Mouse (Mus musculus) liver, embryonic 16.5 days (tissue): ENCODE results near the gene Olfr186. TPM values are rescaled to one million over a fixed set of nuclear protein-coding genes. Genes with fewer than 3 reads are reported as not detected.
"Not testable (repeated sequence)": the region's sequence is repeated elsewhere in the genome, so short reads cannot be mapped to it uniquely, and the experiment has no call there.

Experiments used
- ATAC-seq: fragments of 200-750 bp; cut with Nextera tagmentation; 2 replicates; pipeline ENCODE4 v1.8.0; 2017; ENCODE audit warnings: low read depth, mild to moderate bottlenecking, moderate number of reproducible peaks, moderate library complexity
- H3K27ac ChIP-seq: fragments of 300-500 bp; sonication (generic); 2 replicates; pipeline ENCODE4 v1.5.1; 2014; ENCODE audit warnings: mild to moderate bottlenecking, low read length
- H3K27me3 ChIP-seq: fragments of 300-500 bp; sonication (generic); 2 replicates; pipeline ENCODE4 v1.6.1; 2014; ENCODE audit warnings: low read depth, low read length, mixed read lengths; ENCODE audit not compliant: control insufficient read depth, insufficient read depth
- H3K36me3 ChIP-seq: fragments of 300-500 bp; sonication (generic); 2 replicates; pipeline ENCODE4 v1.6.1; 2014; ENCODE audit warnings: mild to moderate bottlenecking; ENCODE audit not compliant: control insufficient read depth, insufficient read depth
- H3K4me1 ChIP-seq: fragments of 300-500 bp; sonication (generic); 2 replicates; pipeline ENCODE4 v1.6.1; 2014; ENCODE audit warnings: low read depth, low read length, mixed read lengths; ENCODE audit not compliant: control insufficient read depth
- H3K4me2 ChIP-seq: fragments of 300-500 bp; sonication (generic); 2 replicates; pipeline ENCODE4 v1.6.1; 2014; ENCODE audit warnings: low read depth, low read length, mixed read lengths
- H3K4me3 ChIP-seq: fragments of 300-500 bp; sonication (generic); 2 replicates; pipeline ENCODE4 v1.5.1; 2014; ENCODE audit warnings: low read depth, mild to moderate bottlenecking, low read length
- H3K9ac ChIP-seq: fragments of 300-500 bp; sonication (generic); 2 replicates; pipeline ENCODE4 v1.6.1; 2014; ENCODE audit warnings: low read depth, low read length
- H3K9me3 ChIP-seq: fragments of 300-500 bp; sonication (generic); replicated peaks from 2 replicates; pipeline ENCODE4 v1.6.1; 2016; ENCODE audit warnings: low read length; ENCODE audit not compliant: control insufficient read depth
- WGBS: fragments of 180-500 bp; shearing (Covaris S2); extraction: QIAGEN DNeasy Blood & Tissue Kit; methylation state at CpG from one replicate; pipeline ENCODE4 v1.1.7; 2014; ENCODE audit not compliant: insufficient replicate concordance; 5-methylcytosine and 5-hydroxymethylcytosine counted together
- polyA plus RNA-seq: library from polyadenylated mRNA; unstranded; fragments of >200 nt; fragmentation: Nextera tagmentation; extraction: Ambion mirVana; gene quantifications from 2 replicates; pipeline ENCODE4 v1.2.1, GENCODE M21; 2015

Olfr186 gene
- polyA plus RNA-seq: not detected in 2 replicates

DNA sequence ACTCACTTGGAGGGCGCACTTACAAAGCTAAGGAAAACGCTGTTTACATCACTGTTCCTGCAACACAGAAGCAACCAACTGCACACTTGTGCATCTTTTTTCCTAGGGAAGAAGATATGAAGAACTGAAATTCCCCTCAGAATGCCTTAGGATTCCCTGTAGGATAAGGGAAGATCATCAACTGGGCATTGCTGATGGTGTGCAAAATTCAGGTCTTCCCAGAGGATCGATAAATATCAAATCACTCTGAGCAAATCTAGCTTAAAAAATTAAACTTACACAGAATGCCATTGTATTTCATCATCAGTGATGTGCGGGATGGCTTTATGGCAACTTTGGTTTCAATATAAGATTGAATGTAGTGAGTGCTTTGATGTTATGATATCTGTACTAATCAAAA lies at the start of gene Olfr186:
Gene Olfr186, minus strand, starts transcription at position 101 of the 400 bp plus-strand sequence.
- no peaks in the 10 kb centered on the region for H3K4me1 ChIP-seq
- H3K9me3 ChIP-seq: no peaks in the 10 kb centered on the region
- H3K9ac ChIP-seq: no peak within 1 kb of the TSS
- 66% methylated on average over 4 of the region's 4 CpGs for WGBS
- no peak within 1 kb of the TSS for H3K4me3 ChIP-seq
- no peaks in the 10 kb centered on the region for H3K27me3 ChIP-seq
- no peaks in the 10 kb centered on the region for H3K36me3 ChIP-seq
- no peak within 1 kb of the TSS for H3K4me2 ChIP-seq
- ATAC-seq: no peak
- no peak within 1 kb of the TSS for H3K27ac ChIP-seq

DNA sequence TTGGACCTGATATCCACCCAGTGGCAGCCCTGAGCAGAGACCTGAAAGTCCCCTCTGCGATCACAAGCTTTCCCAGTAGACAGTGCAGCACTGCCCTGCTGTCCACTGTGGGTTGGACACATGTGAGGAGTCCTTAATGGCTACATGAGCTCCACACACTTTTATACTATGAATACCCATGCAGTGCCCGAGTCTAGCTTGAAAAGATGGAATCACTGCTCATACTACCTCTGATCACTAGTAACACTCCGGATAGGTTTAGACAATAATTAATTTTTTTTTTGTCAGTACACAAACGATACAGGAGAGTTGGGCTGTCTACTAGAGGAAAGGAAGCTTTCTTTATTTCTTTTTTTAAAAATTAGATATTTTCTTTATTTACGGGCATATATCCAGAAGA lies 47.8 kb upstream of the Olfr186 start, which contains the start of gene Olfr190:
Gene Olfr190, minus strand, starts transcription at position 101 of the 400 bp plus-strand sequence.
- Histone ChIP-seq H3K9me3 (no peaks in the 10 kb centered on the region), H3K9ac (no peak within 1 kb of the TSS), H3K4me3 (no peak within 1 kb of the TSS), H3K27me3 (no peaks in the 10 kb centered on the region), H3K36me3 (no peaks in the 10 kb centered on the region), H3K27ac (no peak within 1 kb of the TSS), H3K4me1 (no peaks in the 10 kb centered on the region), H3K4me2 (no peak within 1 kb of the TSS)
- ATAC-seq: no peak
- 65% methylated on average over 5 of the region's 5 CpGs for WGBS

DNA sequence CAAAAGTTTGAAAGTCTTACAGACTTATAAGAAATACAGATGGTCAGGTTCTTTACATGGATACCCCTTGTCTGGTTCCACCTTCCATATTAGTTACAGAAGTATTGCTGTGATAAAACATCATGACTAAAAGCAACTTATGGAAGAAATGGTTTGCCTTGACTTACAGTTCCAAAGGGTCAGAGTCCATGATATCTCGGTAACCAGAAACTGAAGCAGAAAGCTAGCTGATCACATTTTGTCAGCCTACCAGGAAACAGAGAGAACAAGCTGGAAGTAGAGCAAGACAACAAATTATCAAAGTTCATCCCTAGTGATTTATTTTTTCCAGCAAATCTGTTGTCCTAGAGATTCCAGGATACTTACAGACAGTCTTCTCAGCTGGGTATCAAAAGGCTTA lies 43.4 kb upstream of the Olfr186 start:
- 58% methylated on average over 1 of the region's 1 CpGs for WGBS
- Histone ChIP-seq H3K4me3 (no peak overlapping the region), H3K9ac (no peak overlapping the region), H3K36me3 (no peaks in the 10 kb centered on the region), H3K9me3 (no peaks in the 10 kb centered on the region), H3K4me2 (no peak overlapping the region), H3K27me3 (no peaks in the 10 kb centered on the region), H3K4me1 (no peaks in the 10 kb centered on the region), H3K27ac (no peak overlapping the region)
- ATAC-seq: no peak

DNA sequence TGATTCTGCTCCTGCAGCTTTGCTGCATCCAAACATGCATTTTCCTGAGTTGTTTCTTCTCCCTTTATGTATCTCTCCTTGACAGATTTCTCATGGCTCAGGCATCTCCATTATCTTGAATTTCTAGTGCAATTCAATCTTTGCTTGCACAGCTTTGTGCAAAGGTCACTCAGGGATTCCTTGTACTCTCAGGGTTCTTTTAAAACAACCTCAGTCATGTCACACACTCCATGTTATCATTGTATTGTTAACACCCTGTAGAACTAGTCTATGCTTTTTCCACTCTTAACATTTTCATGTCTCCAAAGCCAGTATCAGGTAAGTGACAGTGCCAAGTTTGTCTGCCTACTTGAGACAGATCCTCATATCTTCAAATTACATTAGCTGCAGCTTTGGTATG lies 41.7 kb upstream of the Olfr186 start:
- Histone ChIP-seq H3K4me3 (no peak overlapping the region), H3K4me2 (no peak overlapping the region), H3K36me3 (no peaks in the 10 kb centered on the region), H3K4me1 (no peaks in the 10 kb centered on the region), H3K27me3 (no peaks in the 10 kb centered on the region), H3K9ac (no peak overlapping the region), H3K27ac (no peak overlapping the region), H3K9me3 (no peaks in the 10 kb centered on the region)
- no peak for ATAC-seq

GRCm38 (mm10) chr16:59062411-59062810 lies 32.3 kb upstream of the Olfr186 start:
- WGBS: 31% methylated on average over 3 of the region's 3 CpGs
- H3K4me2 ChIP-seq, H3K27me3 ChIP-seq, H3K9ac ChIP-seq, H3K4me1 ChIP-seq, H3K4me3 ChIP-seq, H3K27ac ChIP-seq, H3K9me3 ChIP-seq, ATAC-seq, H3K36me3 ChIP-seq: not testable (repeated sequence)

DNA sequence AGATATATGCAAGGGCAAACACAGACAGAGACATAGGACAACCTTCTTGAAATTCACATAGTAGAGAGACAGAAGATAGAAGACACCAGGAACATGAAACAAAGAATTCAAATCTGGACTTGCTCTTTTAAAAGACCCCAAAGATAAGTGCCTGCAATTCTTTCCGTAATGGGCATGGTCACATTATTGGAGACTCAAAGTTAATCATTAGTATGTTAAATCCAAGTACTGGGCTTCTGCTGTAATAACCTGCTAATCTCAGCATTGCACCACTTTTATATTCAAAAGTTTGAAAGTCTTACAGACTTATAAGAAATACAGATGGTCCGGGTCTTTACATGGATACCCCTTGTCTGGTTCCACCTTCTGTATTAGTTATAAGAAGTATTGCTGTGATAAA lies 19.2 kb upstream of the Olfr186 start:
- not testable (repeated sequence) for H3K4me2 ChIP-seq, H3K27ac ChIP-seq, H3K9ac ChIP-seq, H3K9me3 ChIP-seq, H3K4me3 ChIP-seq, H3K27me3 ChIP-seq, H3K4me1 ChIP-seq, ATAC-seq, H3K36me3 ChIP-seq
- 69% methylated on average over 2 of the region's 2 CpGs for WGBS

GRCm38 (mm10) chr16:59048860-59049259 lies 18.8 kb upstream of the Olfr186 start:
- no peak for ATAC-seq
- Histone ChIP-seq H3K4me1 (no peaks in the 10 kb centered on the region), H3K9me3 (no peaks in the 10 kb centered on the region), H3K9ac (no peak overlapping the region), H3K4me2 (no peak overlapping the region), H3K4me3 (no peak overlapping the region), H3K36me3 (no peaks in the 10 kb centered on the region), H3K27ac (no peak overlapping the region), H3K27me3 (no peaks in the 10 kb centered on the region)
- WGBS: 48% methylated on average over 1 of the region's 1 CpGs

- H3K36me3 ChIP-seq: no peaks in the 10 kb centered on the region
- 50% methylated on average over 4 of the region's 4 CpGs for whole genome bisulfite sequencing
- H3K4me2 ChIP-seq: no peak overlapping the region
- no peaks in the 10 kb centered on the region for H3K27me3 ChIP-seq
- H3K9ac ChIP-seq: no peak overlapping the region
- H3K27ac ChIP-seq: no peak overlapping the region
- no peaks in the 10 kb centered on the region for H3K4me1 ChIP-seq
- no peak for ATAC-seq
- no peaks in the 10 kb centered on the region for H3K9me3 ChIP-seq
- H3K4me3 ChIP-seq: no peak overlapping the region
Observed at GRCm38 (mm10) chr16:59047579-59047978, 17.5 kb upstream of the Olfr186 start.

DNA sequence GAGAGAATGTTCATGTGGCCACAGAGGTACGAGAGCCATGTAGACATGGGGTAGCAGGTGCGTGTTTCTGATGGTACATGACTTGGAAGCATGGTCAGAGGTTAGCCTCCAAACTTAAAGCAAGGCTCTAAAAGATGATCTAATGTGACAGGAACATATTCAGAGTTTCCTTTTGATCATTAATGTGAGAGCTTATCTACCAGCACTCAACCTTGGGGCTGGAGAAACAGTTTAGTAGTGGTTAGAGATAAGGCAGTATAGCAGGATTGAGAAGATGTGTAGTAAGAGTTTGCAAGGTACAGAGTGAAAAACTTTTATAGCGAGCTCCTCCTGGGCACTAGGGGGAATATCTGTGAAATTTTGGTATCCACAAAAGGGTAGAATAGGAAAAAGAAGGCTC lies 15.7 kb upstream of the Olfr186 start:
- WGBS: 48% methylated on average over 3 of the region's 3 CpGs

DNA sequence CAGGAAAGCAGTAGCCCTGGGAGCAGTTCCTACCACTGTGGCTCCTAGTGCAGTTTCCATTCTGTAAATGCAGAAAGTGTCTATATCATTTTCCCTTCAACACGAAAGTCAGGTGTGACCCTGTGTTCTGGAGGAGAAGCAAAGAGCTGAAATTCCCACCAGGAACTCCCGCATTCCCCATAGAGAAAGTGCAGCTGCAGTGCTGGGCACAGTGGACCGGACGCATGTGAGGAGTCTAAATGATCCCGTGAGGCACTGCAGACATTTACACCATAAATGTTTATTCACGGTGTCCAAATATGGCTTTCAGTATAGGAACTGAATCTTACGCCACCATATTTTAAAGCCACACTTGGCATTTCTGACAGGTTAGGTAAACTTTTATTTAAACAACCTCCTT lies 9.6 kb upstream of the Olfr186 start, which contains the start of gene Olfr187:
Gene Olfr187, minus strand, starts transcription at position 58 of the 400 bp plus-strand sequence.
- no peak within 1 kb of the TSS for H3K27ac ChIP-seq
- H3K9me3 ChIP-seq: no peaks in the 10 kb centered on the region
- no peaks in the 10 kb centered on the region for H3K27me3 ChIP-seq
- no peak within 1 kb of the TSS for H3K4me3 ChIP-seq
- no peaks in the 10 kb centered on the region for H3K36me3 ChIP-seq
- H3K9ac ChIP-seq: no peak within 1 kb of the TSS
- H3K4me2 ChIP-seq: no peak within 1 kb of the TSS
- no peaks in the 10 kb centered on the region for H3K4me1 ChIP-seq
- no peak for ATAC-seq
- 71% methylated on average over 7 of the region's 7 CpGs for WGBS

More for the DNA sequence above, 15.7 kb upstream of the Olfr186 start:
- Histone ChIP-seq H3K27ac (no peak overlapping the region), H3K4me3 (no peak overlapping the region), H3K9ac (no peak overlapping the region), H3K36me3 (no peaks in the 10 kb centered on the region), H3K9me3 (no peaks in the 10 kb centered on the region), H3K4me2 (no peak overlapping the region), H3K4me1 (no peaks in the 10 kb centered on the region), H3K27me3 (no peaks in the 10 kb centered on the region)
- ATAC-seq: no peak
